In the genomic region with DNA sequence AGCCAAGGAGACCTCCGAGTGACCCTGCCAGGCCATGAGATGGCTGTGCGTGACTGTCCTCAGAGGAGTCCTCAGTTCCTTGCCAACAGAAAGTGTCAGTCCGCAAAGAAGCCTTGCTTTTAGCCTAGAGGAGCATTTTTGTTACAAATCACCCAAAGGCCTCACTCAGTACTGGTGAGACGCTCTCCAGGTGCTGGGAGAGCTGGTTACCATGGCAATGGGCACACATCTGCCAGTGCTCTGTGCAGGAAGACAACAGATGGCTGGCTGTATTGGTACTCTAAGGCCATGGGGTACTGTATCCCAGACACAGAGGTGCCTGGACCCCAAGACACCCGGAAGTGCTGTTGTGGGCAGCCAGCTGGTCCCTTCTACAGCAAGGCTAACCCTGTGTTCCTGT, we compare ENCODE assay signal across 12 mouse cellular contexts. TPM values are rescaled to one million over a fixed set of nuclear protein-coding genes. Genes with fewer than 3 reads are reported as not detected.
DNase-seq lines count a peak whose midpoint lies in the region; ATAC-seq and TF ChIP-seq lines count a peak whose summit lies in the region.
"Had no signal": no experiment of that assay in that cellular context is flagged by ENCODE, and none has a peak within 500 bp of the region (broad histone marks: within the 10 kb centered on the region; RNA-seq: fewer than 3 reads in every experiment).

No protein-coding gene starts in this region.

- H3K27ac ChIP-seq in heart, embryonic 15.5 days = 0 out of 2 replicates have a peak overlapping the region, but pooled peaks have one; percentile 5
- H3K27ac ChIP-seq in forebrain, embryonic 13.5 days = 0 out of 2 replicates have a peak overlapping the region, but pooled peaks have one; percentile 8
- 0 out of 2 replicates have a peak overlapping the region, but pooled peaks have one; percentile 17 for H3K27ac ChIP-seq in limb, embryonic 12.5 days
- H3K27ac ChIP-seq in cerebellum, adult 2 months (ENCODE audit: insufficient read depth, low read length) = no peak overlapping the region
- H3K27ac ChIP-seq: heart, adult 2 months had no signal

- no peak for TF ChIP-seq POLR2A in cerebellum, adult 2 months (IDR thresholded peaks at IDR 0.05; ENCODE audit: borderline replicate concordance, insufficient read depth, low read length)

- peaks cover 74% of the 10 kb centered on the region for H3K4me1 ChIP-seq in heart, embryonic 15.5 days (replicated peaks)
- H3K4me1 ChIP-seq in forebrain, embryonic 13.5 days = peaks cover 14% of the 10 kb centered on the region
- peaks cover 39% of the 10 kb centered on the region for H3K4me1 ChIP-seq in limb, embryonic 12.5 days (replicated peaks)
- peaks cover 12% of the 10 kb centered on the region for H3K4me1 ChIP-seq in cerebellum, adult 2 months (ENCODE audit: control insufficient read depth, insufficient read depth, low read length)

- H3K4me3 ChIP-seq in heart, embryonic 15.5 days = no peak overlapping the region
- H3K4me3 ChIP-seq in forebrain, embryonic 13.5 days = no peak overlapping the region
- H3K4me3 ChIP-seq in limb, embryonic 12.5 days (replicated peaks) = no peak overlapping the region
- H3K4me3 ChIP-seq in cerebellum, adult 2 months (replicated peaks; ENCODE audit: insufficient read depth, low read depth, low read length) = no peak overlapping the region
- H3K4me3 ChIP-seq: heart, adult 2 months had no signal

- no peak overlapping the region for H3K4me2 ChIP-seq in heart, embryonic 15.5 days
- no peak overlapping the region for H3K4me2 ChIP-seq in forebrain, embryonic 13.5 days
- H3K4me2 ChIP-seq in limb, embryonic 12.5 days = no peak overlapping the region

- DNase-seq in heart, postnatal 4 days = no peak
- DNase-seq in retina, embryonic 14.5 days (ENCODE audit: low spot score) = peak; percentile 21
- DNase-seq in cerebellum, adult 2 months = no peak
- no peak for DNase-seq in frontal cortex, postnatal 10 days (ENCODE audit: low spot score in 2 of 2)
- no peak for DNase-seq in urinary bladder, postnatal 10 days (ENCODE audit: low spot score)
- DNase-seq: heart, adult 2 months; kidney, adult 11 months; layer of hippocampus, postnatal 36 days; liver, postnatal 0 days had no signal

- no peaks in the 10 kb centered on the region for H3K36me3 ChIP-seq in heart, embryonic 15.5 days
- no peaks in the 10 kb centered on the region for H3K36me3 ChIP-seq in forebrain, embryonic 13.5 days (ENCODE audit: poor library complexity, severe bottlenecking)
- no peaks in the 10 kb centered on the region for H3K36me3 ChIP-seq in limb, embryonic 12.5 days

- no peaks in the 10 kb centered on the region for H3K27me3 ChIP-seq in heart, embryonic 15.5 days
- H3K27me3 ChIP-seq in forebrain, embryonic 13.5 days = no peaks in the 10 kb centered on the region
- no peaks in the 10 kb centered on the region; the same call in none of the 2 replicates for H3K27me3 ChIP-seq in limb, embryonic 12.5 days
- no peaks in the 10 kb centered on the region for H3K27me3 ChIP-seq in cerebellum, adult 2 months (ENCODE audit: control insufficient read depth, insufficient read depth, low read length)

- 70% methylated on average over 5 of the region's 5 CpGs for WGBS in heart, embryonic 15.5 days
- 60% methylated on average over 5 of the region's 5 CpGs for WGBS in forebrain, embryonic 13.5 days
- WGBS in limb, embryonic 12.5 days = 50% methylated on average over 5 of the region's 5 CpGs
- 71% methylated on average over 5 of the region's 5 CpGs for WGBS in cerebellum, adult 2 months

- H3K9me3 ChIP-seq in heart, embryonic 15.5 days (replicated peaks) = no peaks in the 10 kb centered on the region
- no peaks in the 10 kb centered on the region for H3K9me3 ChIP-seq in forebrain, embryonic 13.5 days (replicated peaks)
- no peaks in the 10 kb centered on the region for H3K9me3 ChIP-seq in limb, embryonic 12.5 days

- ATAC-seq in heart, embryonic 15.5 days (replicated peaks; ENCODE audit: insufficient number of reproducible peaks, insufficient read depth, low FRiP score, low read depth) = no peak
- ATAC-seq in forebrain, embryonic 13.5 days = 0 out of 2 replicates have a peak, but pooled peaks have one; percentile 56
- no peak for ATAC-seq in limb, embryonic 12.5 days (ENCODE audit: insufficient number of reproducible peaks, insufficient read depth, low FRiP score, low TSS enrichment, low read depth)
- ATAC-seq: liver, postnatal 0 days had no signal

- no peak for TF ChIP-seq CTCF in cerebellum, adult 2 months (IDR thresholded peaks at IDR 0.05; ENCODE audit: borderline replicate concordance, insufficient read depth, low read depth, low read length)

- H3K9ac ChIP-seq in heart, embryonic 15.5 days = no peak overlapping the region
- no peak overlapping the region for H3K9ac ChIP-seq in forebrain, embryonic 13.5 days
- peak overlapping the region; percentile 34; the same call in 1 of the 2 replicates for H3K9ac ChIP-seq in limb, embryonic 12.5 days (replicated peaks)
- H3K9ac ChIP-seq: liver, postnatal 0 days had no signal

RNA-seq across cellular contexts. Expression of gene Adcy5, which starts 51.0 kb away (rescaled TPM):
- polyA plus RNA-seq in heart, embryonic 15.5 days (2015; fragmentation: Nextera tagmentation; extraction: Ambion mirVana) = 9.2 and 9.7 TPM in 2 replicates
- total RNA-seq in heart, postnatal 4 days (2021) = 10 to 100 TPM; 65.2 to 65.7 TPM
- 2.6 and 3.4 TPM in 2 replicates for polyA plus RNA-seq in forebrain, embryonic 13.5 days (2015; fragmentation: Nextera tagmentation; extraction: Ambion mirVana)
- 2.2 and 2.7 TPM in 2 replicates for polyA plus RNA-seq in limb, embryonic 12.5 days (2016; fragmentation: Nextera tagmentation; extraction: Ambion mirVana)
- 36.0 and 37.7 TPM in 2 replicates for polyA plus RNA-seq in cerebellum, adult 2 months (2012; rRNA removed)
